Mouse (Mus musculus) olfactory bulb, adult 2 months (tissue): ENCODE measurements at regions not wholly inside any gene's neighbourhood (a gene's known extent, or its start where the extent isn't known, plus 50 kb on each side); places are given as distances from the start of the nearest gene placed in this dataset.

ENCODE experiments used
- CTCF ChIP-seq: fragments of 200-500 bp; IDR thresholded peaks from 2 replicates; pipeline ENCODE4 v1.5.1; 2012; ENCODE audit warnings: low read depth, mild to moderate bottlenecking, low read length, moderate library complexity; ENCODE audit not compliant: insufficient read depth
- POLR2A ChIP-seq: fragments of 200-500 bp; IDR thresholded peaks from 2 replicates; pipeline ENCODE4 v1.6.1; 2012; ENCODE audit warnings: mild to moderate bottlenecking, low read depth, low read length, moderate library complexity; ENCODE audit not compliant: insufficient read depth

- TF ChIP-seq CTCF = no peak
- TF ChIP-seq POLR2A = no peak
Measured at GRCm38 (mm10) chr9:94146787-94147186, 391.1 kb downstream of the 1190002N15Rik start.
